In the genomic region with DNA sequence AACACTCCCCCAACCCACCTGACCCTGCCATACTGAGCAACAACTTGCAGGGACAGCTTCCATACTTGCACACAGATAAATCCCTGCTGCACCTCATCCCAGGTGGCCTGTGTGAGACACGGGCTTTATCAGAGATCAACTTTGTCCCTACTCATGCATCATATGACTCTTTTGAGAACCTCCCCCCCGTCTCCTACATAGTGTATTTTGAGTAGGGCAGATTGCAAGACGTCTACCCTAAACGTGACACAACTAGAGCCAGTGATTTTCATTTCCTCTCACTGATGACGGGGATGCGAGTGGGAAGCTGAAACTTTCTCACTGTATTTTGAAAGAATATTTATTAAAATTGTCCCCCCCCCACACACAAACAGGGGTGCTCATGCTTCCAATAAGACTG, we compare ENCODE assay signal across 16 mouse cellular contexts.
"Had no signal": no experiment of that assay in that cellular context is flagged by ENCODE, and none has a peak within 500 bp of the region (broad histone marks: within the 10 kb centered on the region; RNA-seq: fewer than 3 reads in every experiment).

No protein-coding gene starts in this region.

- H3K36me3 ChIP-seq: midbrain, embryonic 10.5 days; midbrain, embryonic 12.5 days; neural tube, embryonic 12.5 days had no signal

- ATAC-seq: midbrain, embryonic 16.5 days had no signal

- H3K4me3 ChIP-seq: midbrain, embryonic 10.5 days; midbrain, embryonic 12.5 days; neural tube, embryonic 12.5 days had no signal

- H3K27ac ChIP-seq: liver, embryonic 14.5 days; midbrain, embryonic 10.5 days; midbrain, embryonic 12.5 days; neural tube, embryonic 12.5 days had no signal

- DNase-seq: lung, adult 18-20 months; lung, embryonic 14.5 days; lung, postnatal 10 days; lung, postnatal 4 days; midbrain, embryonic 14.5 days; right cerebral cortex, postnatal 25 days; right cerebral cortex, postnatal 4 days; spleen, adult 18-20 months; thymus, adult 18-20 months; thymus, postnatal 25 days; thymus, postnatal 4 days had no signal
